Mouse (Mus musculus): ENCODE results near the gene Bcl11a. TPM values are rescaled to one million over a fixed set of nuclear protein-coding genes. Genes with fewer than 3 reads are reported as not detected.

Gene Bcl11a
- polyA plus RNA-seq, 1 experiment from 2014 or later = 42.5 TPM

DNA sequence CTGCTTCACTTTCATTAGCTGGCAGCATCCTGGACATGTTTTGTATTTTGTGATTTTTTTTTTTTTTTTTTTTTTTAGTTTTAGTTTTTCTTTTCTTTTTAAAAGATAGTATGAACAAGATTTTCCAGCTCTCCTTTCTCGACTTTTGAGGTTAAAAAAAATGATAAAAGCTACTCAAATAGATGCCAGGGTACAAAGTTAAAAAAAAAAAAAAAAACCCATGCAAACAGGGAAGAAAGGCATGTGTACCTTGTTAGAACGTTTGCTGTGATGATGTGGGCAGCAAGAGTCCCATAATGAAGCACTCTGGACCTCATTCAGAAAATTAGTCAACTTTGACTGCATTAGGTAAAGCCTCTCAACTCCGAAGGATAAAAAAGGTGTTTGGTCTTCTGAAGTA is 6.2 kb downstream of the Bcl11a start:
- peaks cover 21% of the 10 kb centered on the region for H3K4me1 ChIP-seq (ENCODE audit: control insufficient read depth, insufficient read depth, low read length)
- DNase-seq (ENCODE audit: low spot score, missing footprints) (no peak), ATAC-seq (ENCODE audit: low FRiP score) (no peak)
- H3K9me3 ChIP-seq (ENCODE audit: control insufficient read depth, low read length) = no peaks in the 10 kb centered on the region
- peaks cover 8% of the 10 kb centered on the region; the same call in 1 of the 2 replicates for H3K36me3 ChIP-seq (ENCODE audit: control insufficient read depth, insufficient read depth, low read length)
- 58% methylated on average over 3 of the region's 3 CpGs for WGBS
- H3K4me2 ChIP-seq = no peak overlapping the region
- H3K4me3 ChIP-seq (ENCODE audit: low read depth, low read length) = no peak overlapping the region
- H3K27me3 ChIP-seq (ENCODE audit: control insufficient read depth, insufficient read depth, low read length) = no peaks in the 10 kb centered on the region
- H3K27ac ChIP-seq (ENCODE audit: low read depth, low read length) = no peak overlapping the region
- no peak overlapping the region for H3K9ac ChIP-seq (ENCODE audit: low read length)

DNA sequence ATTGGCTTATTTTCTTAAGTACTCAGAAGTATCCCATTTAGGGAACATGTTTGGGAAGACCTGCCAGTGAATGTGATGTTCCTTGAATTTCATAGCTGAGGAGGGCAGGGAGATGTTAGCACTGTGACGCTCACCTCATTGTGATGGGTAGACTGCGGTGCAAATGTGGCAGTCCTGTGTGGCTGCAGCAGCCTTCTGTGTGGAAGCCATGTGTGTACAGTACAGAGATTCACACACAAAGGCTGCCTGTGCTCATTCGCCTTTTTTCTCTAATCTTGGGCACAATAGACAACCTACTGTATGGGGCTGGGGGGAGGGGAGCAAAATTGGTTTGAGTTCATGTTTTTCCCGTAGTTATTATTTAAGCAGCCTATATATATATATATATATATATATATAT is 6.7 kb downstream of the Bcl11a start:
- no peak overlapping the region for H3K9ac ChIP-seq (ENCODE audit: low read length)
- H3K9me3 ChIP-seq (ENCODE audit: control insufficient read depth, low read length) = no peaks in the 10 kb centered on the region
- H3K27me3 ChIP-seq (ENCODE audit: control insufficient read depth, insufficient read depth, low read length) = no peaks in the 10 kb centered on the region
- H3K4me1 ChIP-seq (ENCODE audit: control insufficient read depth, insufficient read depth, low read length) = peaks cover 21% of the 10 kb centered on the region
- peaks cover 8% of the 10 kb centered on the region; the same call in 1 of the 2 replicates for H3K36me3 ChIP-seq (ENCODE audit: control insufficient read depth, insufficient read depth, low read length)
- DNase-seq (ENCODE audit: low spot score, missing footprints) (no peak), ATAC-seq (ENCODE audit: low FRiP score) (no peak)
- no peak overlapping the region for H3K27ac ChIP-seq (ENCODE audit: low read depth, low read length)
- no peak overlapping the region for H3K4me2 ChIP-seq
- 88% methylated on average over 4 of the region's 4 CpGs for WGBS
- H3K4me3 ChIP-seq (ENCODE audit: low read depth, low read length) = no peak overlapping the region

DNA sequence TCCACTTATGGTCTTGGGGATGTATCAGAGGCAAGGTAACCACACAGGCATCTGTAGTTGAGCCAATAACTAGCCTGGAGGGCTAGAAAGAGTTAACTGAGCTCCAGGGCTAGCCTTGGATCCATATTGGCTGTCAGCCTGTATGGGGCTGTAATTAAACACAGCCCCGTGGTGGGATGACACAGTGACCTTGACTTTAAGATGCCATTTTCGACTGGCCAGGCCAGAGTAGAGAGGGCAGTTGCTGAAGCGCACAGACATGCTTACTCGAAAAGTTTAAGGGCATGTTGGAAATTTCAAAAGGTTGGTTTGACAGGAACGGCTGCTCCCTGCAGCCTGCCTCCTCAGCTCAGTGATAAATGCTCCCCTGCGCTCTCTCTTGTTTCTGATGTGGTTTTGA is 8.1 kb downstream of the Bcl11a start:
- ATAC-seq (ENCODE audit: low FRiP score) (no peak), DNase-seq (ENCODE audit: low spot score, missing footprints) (no peak)
- Histone ChIP-seq H3K36me3 (ENCODE audit: control insufficient read depth, insufficient read depth, low read length) (peaks cover 8% of the 10 kb centered on the region; the same call in 1 of the 2 replicates), H3K27me3 (ENCODE audit: control insufficient read depth, insufficient read depth, low read length) (no peaks in the 10 kb centered on the region), H3K4me3 (ENCODE audit: low read depth, low read length) (no peak overlapping the region), H3K4me1 (ENCODE audit: control insufficient read depth, insufficient read depth, low read length) (peaks cover 21% of the 10 kb centered on the region), H3K27ac (ENCODE audit: low read depth, low read length) (no peak overlapping the region), H3K4me2 (no peak overlapping the region), H3K9ac (ENCODE audit: low read length) (no peak overlapping the region), H3K9me3 (ENCODE audit: control insufficient read depth, low read length) (no peaks in the 10 kb centered on the region)
- WGBS = 64% methylated on average over 6 of the region's 6 CpGs

DNA sequence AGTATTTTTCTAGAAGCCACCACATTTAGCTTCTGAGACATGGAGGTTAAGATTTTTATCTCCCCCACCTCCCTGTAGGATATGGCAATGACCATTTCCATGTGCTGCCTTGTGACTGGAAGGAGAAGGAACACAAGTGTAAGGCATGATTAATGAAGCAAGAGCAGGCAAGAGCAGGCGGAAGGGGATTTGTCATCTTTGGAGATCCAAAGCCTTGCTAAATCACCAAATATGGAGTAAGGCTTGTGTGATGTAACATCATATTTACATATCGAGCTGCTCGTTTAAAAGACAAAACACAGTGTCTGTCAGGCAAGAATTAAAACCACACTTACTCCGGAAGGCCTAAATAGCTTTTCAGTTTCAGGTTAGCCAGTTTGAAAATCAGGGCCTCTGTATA is 9.2 kb downstream of the Bcl11a start:
- no peak overlapping the region for H3K27ac ChIP-seq (ENCODE audit: low read depth, low read length)

DNA sequence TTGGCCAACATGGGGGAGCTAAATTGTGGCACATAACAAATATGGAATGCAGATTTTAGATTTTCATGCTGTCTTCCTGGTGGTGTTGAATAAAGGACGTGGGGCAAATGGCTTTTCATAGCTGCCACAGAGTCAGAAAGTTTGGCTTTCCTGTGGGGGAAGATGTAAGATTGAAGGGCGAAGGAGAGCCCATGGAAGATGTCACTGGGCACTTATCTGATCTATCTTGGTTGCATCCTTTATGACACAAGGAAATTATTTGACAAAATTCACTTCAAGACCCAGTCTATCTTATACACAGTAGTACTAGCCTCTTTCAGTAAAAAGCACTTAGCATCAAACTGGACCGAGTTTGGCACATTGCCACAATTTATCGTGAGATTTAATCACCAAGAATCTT is 12.6 kb downstream of the Bcl11a start:
- no peak overlapping the region for H3K4me2 ChIP-seq
- no peaks in the 10 kb centered on the region for H3K27me3 ChIP-seq (ENCODE audit: control insufficient read depth, insufficient read depth, low read length)
- no peak overlapping the region for H3K9ac ChIP-seq (ENCODE audit: low read length)
- H3K9me3 ChIP-seq (ENCODE audit: control insufficient read depth, low read length) = no peaks in the 10 kb centered on the region
- 85% methylated on average over 4 of the region's 4 CpGs for WGBS
- DNase-seq (ENCODE audit: low spot score, missing footprints) (peak; percentile 78), ATAC-seq (ENCODE audit: low FRiP score) (no peak)
- H3K36me3 ChIP-seq (ENCODE audit: control insufficient read depth, insufficient read depth, low read length) = peaks cover 6% of the 10 kb centered on the region; the same call in 1 of the 2 replicates
- peaks cover 20% of the 10 kb centered on the region for H3K4me1 ChIP-seq (ENCODE audit: control insufficient read depth, insufficient read depth, low read length)
- H3K27ac ChIP-seq (ENCODE audit: low read depth, low read length) = no peak overlapping the region
- H3K4me3 ChIP-seq (ENCODE audit: low read depth, low read length) = no peak overlapping the region

More for the DNA sequence above, 9.2 kb downstream of the Bcl11a start:
- Histone ChIP-seq H3K9me3 (ENCODE audit: control insufficient read depth, low read length) (no peaks in the 10 kb centered on the region), H3K27me3 (ENCODE audit: control insufficient read depth, insufficient read depth, low read length) (no peaks in the 10 kb centered on the region), H3K4me3 (ENCODE audit: low read depth, low read length) (no peak overlapping the region), H3K4me1 (ENCODE audit: control insufficient read depth, insufficient read depth, low read length) (peaks cover 18% of the 10 kb centered on the region), H3K36me3 (ENCODE audit: control insufficient read depth, insufficient read depth, low read length) (peaks cover 8% of the 10 kb centered on the region; the same call in 1 of the 2 replicates), H3K4me2 (no peak overlapping the region), H3K9ac (ENCODE audit: low read length) (no peak overlapping the region)
- DNase-seq (ENCODE audit: low spot score, missing footprints) (no peak), ATAC-seq (ENCODE audit: low FRiP score) (no peak)
- WGBS = 78% methylated on average over 4 of the region's 4 CpGs

DNA sequence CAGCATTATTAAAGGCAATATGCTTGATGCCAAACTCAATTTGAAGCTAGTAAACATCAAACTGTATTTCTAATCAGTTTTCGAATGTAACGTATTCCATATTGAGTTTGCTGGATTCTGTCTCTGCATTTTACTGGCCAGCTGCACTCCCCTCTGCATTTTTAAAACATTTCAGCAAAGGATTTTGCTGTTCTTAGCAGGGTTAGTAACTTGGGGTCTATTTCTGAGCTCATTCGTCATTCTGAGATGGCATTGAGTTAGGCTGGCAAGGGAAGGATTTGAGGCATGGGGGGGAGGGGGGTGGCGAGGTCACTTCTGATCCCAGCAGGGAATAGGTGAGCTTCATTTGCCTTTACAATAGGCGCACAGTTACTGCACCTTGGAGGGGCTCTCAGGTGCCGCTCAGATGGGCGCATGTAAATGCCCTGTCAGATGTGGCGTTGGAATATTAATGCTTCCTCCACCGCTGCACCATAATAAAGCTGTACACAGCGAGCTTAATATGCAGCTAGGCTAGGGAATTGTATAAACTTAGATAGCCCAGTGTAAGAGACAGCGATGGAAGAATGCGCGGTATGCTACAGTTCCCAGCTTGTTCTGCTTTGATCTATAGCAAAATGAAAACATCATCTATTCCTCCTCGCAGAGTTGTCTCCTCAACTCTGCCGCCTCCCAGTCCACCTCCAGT is 13.7 kb downstream of the Bcl11a start:
- H3K9me3 ChIP-seq (ENCODE audit: control insufficient read depth, low read length) = no peaks in the 10 kb centered on the region
- H3K27ac ChIP-seq (ENCODE audit: low read depth, low read length) = no peak overlapping the region
- H3K36me3 ChIP-seq (ENCODE audit: control insufficient read depth, insufficient read depth, low read length) = no peaks in the 10 kb centered on the region; the same call in 1 of the 2 replicates
- H3K4me3 ChIP-seq (ENCODE audit: low read depth, low read length) = no peak overlapping the region
- H3K4me1 ChIP-seq (ENCODE audit: control insufficient read depth, insufficient read depth, low read length) = peaks cover 23% of the 10 kb centered on the region
- peak; percentile 83 for DNase-seq (ENCODE audit: low spot score, missing footprints)
- H3K4me2 ChIP-seq = no peak overlapping the region
- no peaks in the 10 kb centered on the region for H3K27me3 ChIP-seq (ENCODE audit: control insufficient read depth, insufficient read depth, low read length)
- no peak for ATAC-seq (ENCODE audit: low FRiP score)
- WGBS = 30% methylated on average over 15 of the region's 15 CpGs
- no peak overlapping the region for H3K9ac ChIP-seq (ENCODE audit: low read length)

DNA sequence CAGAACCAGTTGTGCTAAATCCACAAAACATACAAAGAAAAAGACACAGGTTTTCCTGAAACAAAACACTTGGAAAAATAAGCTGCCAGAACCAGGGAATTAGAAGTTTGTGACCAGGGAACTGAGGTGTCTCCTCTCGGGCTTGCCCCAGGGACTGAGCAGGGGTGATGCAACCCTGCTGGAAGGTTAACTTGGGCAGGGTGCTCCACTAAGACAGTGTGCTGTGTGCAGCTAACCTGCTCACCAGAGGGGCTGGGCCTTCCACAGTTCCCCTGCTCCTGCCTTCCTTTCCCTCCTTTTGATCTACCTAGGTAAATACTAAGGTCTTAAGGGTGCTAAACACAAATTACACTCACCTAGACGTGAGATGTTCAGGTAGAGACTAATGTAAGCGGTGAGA is 14.8 kb downstream of the Bcl11a start:
- Histone ChIP-seq H3K27me3 (ENCODE audit: control insufficient read depth, insufficient read depth, low read length) (no peaks in the 10 kb centered on the region), H3K27ac (ENCODE audit: low read depth, low read length) (no peak overlapping the region), H3K36me3 (ENCODE audit: control insufficient read depth, insufficient read depth, low read length) (no peaks in the 10 kb centered on the region; the same call in 1 of the 2 replicates), H3K4me1 (ENCODE audit: control insufficient read depth, insufficient read depth, low read length) (peaks cover 27% of the 10 kb centered on the region), H3K9ac (ENCODE audit: low read length) (no peak overlapping the region), H3K9me3 (ENCODE audit: control insufficient read depth, low read length) (no peaks in the 10 kb centered on the region), H3K4me2 (no peak overlapping the region), H3K4me3 (ENCODE audit: low read depth, low read length) (no peak overlapping the region)
- ATAC-seq (ENCODE audit: low FRiP score) = no peak
- WGBS = 55% methylated on average over 3 of the region's 3 CpGs
- DNase-seq (ENCODE audit: low spot score, missing footprints) = no peak

DNA sequence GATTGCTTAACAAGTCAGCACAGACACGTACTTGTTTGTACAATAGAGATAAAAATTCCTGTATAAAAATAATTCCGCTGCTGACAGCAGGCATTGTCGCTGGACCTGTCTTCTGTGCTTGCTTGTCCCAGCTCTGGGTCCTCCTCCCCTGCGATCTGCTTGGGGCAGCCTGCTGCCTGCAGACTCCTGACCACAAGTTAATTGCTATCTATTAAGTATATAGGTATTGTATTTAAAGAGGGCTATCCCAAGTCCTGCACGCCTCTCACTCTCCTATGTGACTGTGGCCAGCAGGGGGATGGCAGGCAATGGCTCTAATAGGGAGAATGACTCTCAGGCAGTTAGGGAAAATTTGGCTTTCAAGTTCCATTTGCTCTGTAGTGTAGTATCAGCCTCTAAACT is 16.2 kb downstream of the Bcl11a start:
- Histone ChIP-seq H3K27me3 (ENCODE audit: control insufficient read depth, insufficient read depth, low read length) (no peaks in the 10 kb centered on the region), H3K27ac (ENCODE audit: low read depth, low read length) (no peak overlapping the region), H3K36me3 (ENCODE audit: control insufficient read depth, insufficient read depth, low read length) (no peaks in the 10 kb centered on the region), H3K4me3 (ENCODE audit: low read depth, low read length) (no peak overlapping the region), H3K4me1 (ENCODE audit: control insufficient read depth, insufficient read depth, low read length) (peaks cover 23% of the 10 kb centered on the region), H3K9ac (ENCODE audit: low read length) (no peak overlapping the region), H3K9me3 (ENCODE audit: control insufficient read depth, low read length) (no peaks in the 10 kb centered on the region), H3K4me2 (no peak overlapping the region)
- WGBS = 66% methylated on average over 5 of the region's 5 CpGs
- no peak for ATAC-seq (ENCODE audit: low FRiP score)
- DNase-seq (ENCODE audit: low spot score, missing footprints) = peak; percentile 81

DNA sequence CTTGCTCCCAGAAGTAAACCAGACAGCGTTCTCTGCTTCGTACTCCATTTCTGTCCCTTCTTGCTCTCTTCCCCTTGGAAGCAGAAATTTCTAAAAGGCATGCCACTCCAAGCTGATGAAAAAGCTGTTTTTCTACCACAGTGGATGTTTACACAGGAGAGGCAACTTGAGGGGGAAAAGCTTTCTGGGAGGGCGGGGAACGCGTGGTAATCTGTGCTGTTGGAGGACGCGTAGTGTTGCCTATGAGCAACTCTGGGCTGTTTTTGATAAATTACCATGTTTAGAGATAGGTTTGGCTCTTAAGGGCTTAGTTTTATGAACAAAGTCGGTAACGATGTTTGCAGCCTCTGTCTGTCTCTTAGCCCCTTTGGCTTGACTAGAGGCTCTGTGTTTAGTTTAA is 17.4 kb downstream of the Bcl11a start:
- DNase-seq (ENCODE audit: low spot score, missing footprints) = peak; percentile 88
- Histone ChIP-seq H3K9me3 (ENCODE audit: control insufficient read depth, low read length) (no peaks in the 10 kb centered on the region), H3K27ac (ENCODE audit: low read depth, low read length) (no peak overlapping the region), H3K4me1 (ENCODE audit: control insufficient read depth, insufficient read depth, low read length) (peaks cover 32% of the 10 kb centered on the region), H3K4me3 (ENCODE audit: low read depth, low read length) (no peak overlapping the region), H3K27me3 (ENCODE audit: control insufficient read depth, insufficient read depth, low read length) (no peaks in the 10 kb centered on the region), H3K36me3 (ENCODE audit: control insufficient read depth, insufficient read depth, low read length) (no peaks in the 10 kb centered on the region), H3K9ac (ENCODE audit: low read length) (no peak overlapping the region), H3K4me2 (no peak overlapping the region)
- ATAC-seq (ENCODE audit: low FRiP score) = no peak
- WGBS = 65% methylated on average over 9 of the region's 9 CpGs
